Mouse (Mus musculus): ENCODE measurements around the gene Siva1. TPM values are rescaled to one million over a fixed set of nuclear protein-coding genes. Genes with fewer than 3 reads are reported as not detected.

The Siva1 gene
- total and polyA plus RNA-seq, 3 experiments = 78.1 to 137 (median 135) TPM

DNA sequence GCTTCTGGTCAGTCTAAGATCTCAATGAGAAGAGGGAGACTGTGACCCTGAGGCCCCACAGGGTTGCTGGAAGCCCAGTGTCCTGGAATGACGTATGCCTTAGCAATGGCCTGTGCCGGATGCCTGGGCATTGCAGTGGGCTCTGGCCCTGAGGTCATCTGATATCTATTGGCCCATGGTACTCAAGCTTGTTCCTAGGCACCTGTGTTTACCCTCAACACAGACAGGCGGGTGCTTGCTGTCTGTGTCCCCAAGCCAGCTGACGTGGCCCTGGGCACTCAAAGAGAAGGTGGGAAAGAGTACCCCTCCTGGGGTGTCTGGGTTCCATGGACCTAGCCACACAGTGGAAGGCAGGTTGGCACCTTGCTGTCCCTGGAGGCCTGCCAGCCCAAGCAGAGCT lies 18.8 kb upstream of the Siva1 start:
- no peaks in the 10 kb centered on the region for H3K27me3 ChIP-seq (replicated peaks)
- no peak overlapping the region for H3K4me2 ChIP-seq (ENCODE audit: insufficient read depth, low read depth, poor library complexity, severe bottlenecking)
- no peak overlapping the region for H3K4me3 ChIP-seq (replicated peaks in 1 of 3; ENCODE audit: low read depth in 2 of 3, low read length in 2 of 3, poor library complexity in 1 of 3)
- H3K27ac ChIP-seq (ENCODE audit: insufficient read depth, low read depth) = no peak overlapping the region
- H3K4me1 ChIP-seq (ENCODE audit: control insufficient read depth in 1 of 2, insufficient read depth in 2 of 2) = peaks cover 26 to 86% of the 10 kb centered on the region in 2 experiments
- in situ Hi-C loops (cut with MboI; ENCODE audit: low pct_ligation_motif_present, low pct_unique_long_range_greater_than_20kb, low sequenced_read_pairs) = no loop called here
- TF ChIP-seq ZC3H11A (IDR thresholded peaks at IDR 0.05; ENCODE audit: low read depth, low read length) = no peak
- dilution Hi-C loops (cut with MboI; ENCODE audit: extremely low pct_ligation_motif_present, extremely low pct_unique_long_range_greater_than_20kb, low sequenced_read_pairs) = no loop called here
- H3K36me3 ChIP-seq (replicated peaks in 1 of 2; ENCODE audit: control insufficient read depth in 1 of 2, insufficient read depth in 1 of 2, low read length in 1 of 2) = peaks cover 0 to 12% of the 10 kb centered on the region in 2 experiments
- no peak for DNase-seq (ENCODE audit: extremely low read depth)
- no peak overlapping the region for H3K9ac ChIP-seq (ENCODE audit: insufficient read depth, low read depth)
- H3K79me2 ChIP-seq (replicated peaks; ENCODE audit: control insufficient read depth, extremely low read depth, insufficient read depth, poor library complexity, severe bottlenecking) = no peaks in the 10 kb centered on the region
- no peaks in the 10 kb centered on the region for H3K9me3 ChIP-seq (replicated peaks; ENCODE audit: low read length)

DNA sequence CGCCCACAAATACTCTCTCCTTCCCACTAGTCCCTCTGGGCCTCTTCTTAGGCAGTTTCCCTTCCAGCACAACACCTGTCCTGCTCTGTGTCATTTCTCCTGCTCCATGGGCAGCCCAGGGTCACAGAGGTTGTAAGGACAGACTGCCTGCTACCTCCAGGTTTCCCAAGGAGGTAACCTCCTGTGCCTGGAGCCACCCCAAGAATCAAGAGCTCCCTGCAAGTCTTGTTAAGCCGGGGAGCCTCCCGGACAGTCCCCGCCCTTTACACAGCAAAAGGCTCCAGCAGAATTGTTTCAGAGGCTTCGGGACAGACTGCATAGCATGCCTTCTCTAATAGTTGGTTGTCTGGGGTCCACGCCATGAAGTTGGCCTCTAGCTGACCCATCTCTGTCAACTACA lies 18.0 kb upstream of the Siva1 start:
- H3K9ac ChIP-seq (ENCODE audit: insufficient read depth, low read depth) = no peak overlapping the region
- H3K27ac ChIP-seq (ENCODE audit: insufficient read depth, low read depth) = no peak overlapping the region
- H3K4me3 ChIP-seq (replicated peaks in 1 of 3; ENCODE audit: low read depth in 2 of 3, low read length in 2 of 3, poor library complexity in 1 of 3) = no peak overlapping the region
- H3K9me3 ChIP-seq (replicated peaks; ENCODE audit: low read length) = no peaks in the 10 kb centered on the region
- dilution Hi-C loops (cut with MboI; ENCODE audit: extremely low pct_ligation_motif_present, extremely low pct_unique_long_range_greater_than_20kb, low sequenced_read_pairs) = no loop called here
- H3K36me3 ChIP-seq (replicated peaks in 1 of 2; ENCODE audit: control insufficient read depth in 1 of 2, insufficient read depth in 1 of 2, low read length in 1 of 2) = peaks cover 0 to 13% of the 10 kb centered on the region in 2 experiments
- no peaks in the 10 kb centered on the region for H3K27me3 ChIP-seq (replicated peaks)
- H3K4me1 ChIP-seq (ENCODE audit: control insufficient read depth in 1 of 2, insufficient read depth in 2 of 2) = peaks cover 23 to 81% of the 10 kb centered on the region in 2 experiments
- no peak for TF ChIP-seq EP300 (IDR thresholded peaks at IDR 0.05; ENCODE audit: low read length)
- TF ChIP-seq MEF2A (IDR thresholded peaks at IDR 0.05; ENCODE audit: borderline replicate concordance, low read depth, low read length) = no peak
- no peak for TF ChIP-seq E2F4 (IDR thresholded peaks at IDR 0.05; ENCODE audit: insufficient replicate concordance, low read depth, low read length)
- no peak for TF ChIP-seq ELF1 (IDR thresholded peaks at IDR 0.05; ENCODE audit: low read depth, low read length)
- no peak for TF ChIP-seq ZNF384 (IDR thresholded peaks at IDR 0.05; ENCODE audit: low read depth, low read length)
- no peak for TF ChIP-seq MAX (IDR thresholded peaks at IDR 0.05; ENCODE audit: low read length)
- no peak for TF ChIP-seq PAX5 (IDR thresholded peaks at IDR 0.05; ENCODE audit: low read length)
- no peak for TF ChIP-seq NRF1 (IDR thresholded peaks at IDR 0.05; ENCODE audit: low read depth, low read length)
- TF ChIP-seq CHD1 (IDR thresholded peaks at IDR 0.05; ENCODE audit: low read depth, low read length) = no peak
- TF ChIP-seq ZMIZ1 (IDR thresholded peaks at IDR 0.05; ENCODE audit: low read depth, low read length) = no peak
- TF ChIP-seq USF2 (conservative IDR thresholded peaks at IDR 0.05; ENCODE audit: low read depth, low read length) = no peak
- no peak for TF ChIP-seq CTCF (conservative IDR thresholded peaks at IDR 0.05 in 1 of 2, IDR thresholded peaks at IDR 0.05 in 1 of 2; ENCODE audit: low read depth in 2 of 2, low read length in 2 of 2)
- TF ChIP-seq ZC3H11A (IDR thresholded peaks at IDR 0.05; ENCODE audit: low read depth, low read length) = no peak
- no peak for TF ChIP-seq JUND (conservative IDR thresholded peaks at IDR 0.05; ENCODE audit: low read depth, low read length)
- TF ChIP-seq ETS1 (conservative IDR thresholded peaks at IDR 0.05; ENCODE audit: low read depth, low read length) = no peak
- no peak for TF ChIP-seq POLR2AphosphoS2 (IDR thresholded peaks at IDR 0.05; ENCODE audit: low read depth, low read length)
- no peak for TF ChIP-seq MAZ (IDR thresholded peaks at IDR 0.05; ENCODE audit: low read depth, low read length)
- no peak for TF ChIP-seq RCOR1 (conservative IDR thresholded peaks at IDR 0.05; ENCODE audit: low read depth, low read length)
- no peak for TF ChIP-seq SMC3 (IDR thresholded peaks at IDR 0.05; ENCODE audit: low read depth, low read length)
- TF ChIP-seq POLR2A (IDR thresholded peaks at IDR 0.05; ENCODE audit: low read depth, low read length) = no peak
- no peaks in the 10 kb centered on the region for H3K79me2 ChIP-seq (replicated peaks; ENCODE audit: control insufficient read depth, extremely low read depth, insufficient read depth, poor library complexity, severe bottlenecking)
- no peak for DNase-seq (ENCODE audit: extremely low read depth)
- in situ Hi-C loops (cut with MboI; ENCODE audit: low pct_ligation_motif_present, low pct_unique_long_range_greater_than_20kb, low sequenced_read_pairs) = no loop called here
- no peak overlapping the region for H3K4me2 ChIP-seq (ENCODE audit: insufficient read depth, low read depth, poor library complexity, severe bottlenecking)
